Mouse (Mus musculus) kidney, postnatal 0 days (tissue): ENCODE measurements around the gene Nacad. TPM values are rescaled to one million over a fixed set of nuclear protein-coding genes. Genes with fewer than 3 reads are reported as not detected.

Source experiments
- ATAC-seq: fragments of 200-750 bp; cut with Nextera tagmentation; replicated peaks from 2 replicates; pipeline ENCODE4 v1.8.0; 2017; ENCODE audit warnings: low read depth, moderate number of reproducible peaks, moderate TSS enrichment, moderate library complexity; ENCODE audit not compliant: low FRiP score
- DNase-seq: peaks from one replicate; pipeline ENCODE4 v3.0.0-alpha.2; 2016; ENCODE audit warnings: low spot score
- H3K27ac ChIP-seq: fragments of 300-500 bp; sonication (generic); 2 replicates; pipeline ENCODE4 v1.5.1; 2014; ENCODE audit warnings: mild to moderate bottlenecking
- H3K27me3 ChIP-seq: fragments of 300-500 bp; sonication (generic); 2 replicates; pipeline ENCODE4 v1.6.1; 2014; ENCODE audit warnings: low read length, mixed read lengths; ENCODE audit not compliant: insufficient read depth
- H3K36me3 ChIP-seq: fragments of 300-500 bp; sonication (generic); 2 replicates; pipeline ENCODE4 v1.6.1; 2014; ENCODE audit warnings: low read length, mixed read lengths; ENCODE audit not compliant: insufficient read depth
- H3K4me1 ChIP-seq: fragments of 300-500 bp; sonication (generic); replicated peaks from 2 replicates; pipeline ENCODE4 v1.6.1; 2014; ENCODE audit warnings: antibody characterized with exemption, low read length, mixed read lengths; ENCODE audit not compliant: insufficient read depth
- H3K4me2 ChIP-seq: fragments of 300-500 bp; sonication (generic); 2 replicates; pipeline ENCODE4 v1.6.1; 2014; ENCODE audit warnings: mild to moderate bottlenecking, low read length, moderate library complexity, mixed read lengths
- H3K4me3 ChIP-seq: fragments of 300-500 bp; sonication (generic); replicated peaks from 2 replicates; pipeline ENCODE4 v1.5.1; 2014; ENCODE audit warnings: low read depth, low read length
- H3K9ac ChIP-seq: fragments of 300-500 bp; sonication (generic); 2 replicates; pipeline ENCODE4 v1.6.1; 2014; ENCODE audit warnings: low read depth, low read length
- H3K9me3 ChIP-seq: fragments of 300-500 bp; sonication (generic); replicated peaks from 2 replicates; pipeline ENCODE4 v1.6.1; 2016; ENCODE audit warnings: low read length, inconsistent platforms, mixed read lengths
- CTCF ChIP-seq: IDR thresholded peaks from 2 replicates; pipeline ENCODE4 v1.5.1; 2016; ENCODE audit warnings: antibody characterized with exemption, low read depth, mild to moderate bottlenecking, moderate library complexity
- WGBS: fragments of 180-500 bp; shearing (Covaris S2); extraction: QIAGEN DNeasy Blood & Tissue Kit; methylation state at CpG from one replicate; pipeline ENCODE4 v1.1.7; 2014; 5-methylcytosine and 5-hydroxymethylcytosine counted together
- polyA plus RNA-seq: library from polyadenylated mRNA; unstranded; fragments of >200 nt; fragmentation: Nextera tagmentation; extraction: Ambion mirVana; gene quantifications from 2 replicates; pipeline ENCODE4 v1.2.1, GENCODE M21; 2015

Nacad gene
- polyA plus RNA-seq, 1 experiment from 2014 or later: 1.1 TPM

GRCm38 (mm10) chr11:6604604-6604936, 1.3 kb downstream of the Nacad start:
- DNase-seq (no peak), ATAC-seq (no peak)
- no peaks in the 10 kb centered on the region for H3K36me3 ChIP-seq
- peaks cover 15% of the 10 kb centered on the region for H3K4me1 ChIP-seq
- no peak for TF ChIP-seq CTCF
- H3K4me2 ChIP-seq: no peak overlapping the region
- peaks cover 15% of the 10 kb centered on the region for H3K27me3 ChIP-seq
- H3K9ac ChIP-seq: no peak overlapping the region
- H3K9me3 ChIP-seq: no peaks in the 10 kb centered on the region
- no peak overlapping the region for H3K4me3 ChIP-seq
- no peak overlapping the region for H3K27ac ChIP-seq

- Histone ChIP-seq H3K9me3 (no peaks in the 10 kb centered on the region), H3K27me3 (peaks cover 15% of the 10 kb centered on the region), H3K27ac (no peak overlapping the region), H3K4me3 (no peak overlapping the region), H3K4me2 (no peak overlapping the region), H3K4me1 (peaks cover 15% of the 10 kb centered on the region), H3K36me3 (no peaks in the 10 kb centered on the region), H3K9ac (no peak overlapping the region)
- ATAC-seq (peak; percentile 27; the same call in 1 of the 2 replicates), DNase-seq (peak; percentile 61)
- no peak for TF ChIP-seq CTCF
- WGBS: 9% methylated on average over 12 of the region's 12 CpGs
Measured at GRCm38 (mm10) chr11:6603887-6604603, 1.8 kb downstream of the Nacad start.

DNA sequence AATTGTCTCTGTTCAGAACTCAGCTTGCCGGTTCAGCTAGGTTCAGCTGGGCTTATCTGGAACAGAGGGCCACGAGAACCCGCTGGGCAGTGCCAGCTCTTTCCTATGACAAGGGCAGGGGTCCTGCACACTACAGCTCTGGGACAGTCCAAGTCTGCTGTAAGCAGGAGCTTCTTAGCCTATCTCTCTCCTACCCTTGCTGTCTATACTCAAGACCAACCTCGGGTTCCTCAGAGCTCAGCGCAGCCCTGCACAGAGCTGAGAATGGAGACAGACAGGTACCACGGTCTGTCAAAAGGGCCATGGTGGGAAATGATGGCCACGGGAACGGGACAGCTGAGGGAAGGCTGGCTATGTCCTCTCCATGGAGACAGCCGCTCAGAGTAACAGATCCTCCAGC, 2.6 kb downstream of the Nacad start:
- Histone ChIP-seq H3K4me2 (no peak overlapping the region), H3K27ac (no peak overlapping the region), H3K4me3 (no peak overlapping the region), H3K9me3 (no peaks in the 10 kb centered on the region), H3K36me3 (no peaks in the 10 kb centered on the region), H3K9ac (no peak overlapping the region), H3K4me1 (peaks cover 15% of the 10 kb centered on the region), H3K27me3 (peaks cover 15% of the 10 kb centered on the region)
- no peak for TF ChIP-seq CTCF
- 78% methylated on average over 9 of the region's 9 CpGs for WGBS
- DNase-seq (no peak), ATAC-seq (no peak)

DNA sequence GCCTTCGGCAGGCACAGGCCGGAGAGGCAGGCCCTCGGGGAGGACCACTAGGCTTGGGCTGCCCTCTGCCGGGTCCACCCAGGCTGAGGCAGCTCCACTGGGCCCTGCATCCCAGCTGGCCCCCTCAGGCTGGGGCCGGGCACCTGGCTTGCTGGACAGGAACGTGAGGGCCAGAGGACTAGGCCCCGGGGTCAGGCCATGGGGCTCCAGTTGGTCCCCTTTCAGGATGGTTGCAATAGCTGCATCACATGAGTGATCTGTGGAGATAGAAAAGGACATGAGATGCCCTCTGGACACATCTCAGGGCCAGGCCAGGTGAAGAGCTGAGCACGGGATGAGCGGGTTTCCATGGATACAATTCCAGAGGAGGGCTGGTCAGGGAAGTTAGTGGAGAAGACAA, 3.2 kb downstream of the Nacad start:
- 0 out of 2 replicates have a peak, but pooled peaks cover 1% of the 10 kb centered on the region for H3K36me3 ChIP-seq
- peaks cover 15% of the 10 kb centered on the region for H3K27me3 ChIP-seq
- H3K4me1 ChIP-seq: peaks cover 15% of the 10 kb centered on the region
- no peak overlapping the region for H3K9ac ChIP-seq
- DNase-seq (no peak), ATAC-seq (no peak)
- 62% methylated on average over 9 of the region's 9 CpGs for WGBS
- no peak overlapping the region for H3K4me2 ChIP-seq
- no peak overlapping the region for H3K4me3 ChIP-seq
- no peak for TF ChIP-seq CTCF
- H3K27ac ChIP-seq: no peak overlapping the region
- H3K9me3 ChIP-seq: no peaks in the 10 kb centered on the region

DNA sequence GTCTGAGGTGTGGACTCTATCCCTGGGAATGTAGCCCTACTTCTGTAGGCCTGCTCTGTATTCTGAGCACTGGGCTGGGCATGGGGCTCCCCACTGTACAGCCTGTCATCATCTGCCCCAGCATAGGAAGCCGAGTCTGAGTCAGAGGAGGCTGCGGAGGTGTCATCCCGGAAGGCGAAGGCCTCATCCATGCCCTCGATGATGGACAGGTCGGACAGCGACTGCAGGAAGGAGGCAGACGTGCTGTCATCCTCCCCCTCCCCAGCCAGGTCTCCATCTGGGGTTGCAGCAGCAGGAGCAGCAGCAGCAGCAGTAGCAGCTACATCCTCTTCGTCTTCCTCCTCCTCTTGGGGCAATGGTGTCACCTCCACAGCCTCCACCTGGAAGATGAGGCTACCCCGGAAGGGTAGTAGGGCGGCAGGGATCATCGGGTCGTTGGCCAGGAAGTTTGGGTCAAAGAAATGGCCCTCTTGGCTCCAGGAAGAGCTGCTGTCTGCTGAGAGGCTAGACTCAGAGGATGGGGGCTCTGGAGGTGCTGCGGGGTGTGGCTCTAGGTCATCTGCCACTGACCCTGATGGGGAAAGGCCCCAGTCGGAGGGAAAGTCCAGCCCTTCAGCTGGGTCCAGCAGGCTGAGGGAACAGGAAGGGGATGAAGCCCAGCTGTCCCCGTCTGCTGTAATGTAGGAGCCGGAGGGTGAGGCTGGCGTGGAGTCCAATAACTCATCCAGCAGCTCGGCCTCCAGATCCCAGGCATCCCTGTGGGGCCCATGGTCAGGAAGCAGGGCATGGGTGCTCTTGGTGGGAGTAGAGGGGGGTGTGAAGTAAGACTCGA, 4.0 kb downstream of the Nacad start:
- peaks cover 14% of the 10 kb centered on the region for H3K27me3 ChIP-seq
- ATAC-seq (no peak), DNase-seq (no peak)
- no peaks in the 10 kb centered on the region for H3K9me3 ChIP-seq
- H3K4me3 ChIP-seq: no peak overlapping the region
- peaks cover 15% of the 10 kb centered on the region for H3K4me1 ChIP-seq
- no peak overlapping the region for H3K4me2 ChIP-seq
- 41% methylated on average over 20 of the region's 20 CpGs for WGBS
- H3K27ac ChIP-seq: no peak overlapping the region
- H3K9ac ChIP-seq: no peak overlapping the region
- 0 out of 2 replicates have a peak, but pooled peaks cover 6% of the 10 kb centered on the region for H3K36me3 ChIP-seq
- TF ChIP-seq CTCF: no peak

DNA sequence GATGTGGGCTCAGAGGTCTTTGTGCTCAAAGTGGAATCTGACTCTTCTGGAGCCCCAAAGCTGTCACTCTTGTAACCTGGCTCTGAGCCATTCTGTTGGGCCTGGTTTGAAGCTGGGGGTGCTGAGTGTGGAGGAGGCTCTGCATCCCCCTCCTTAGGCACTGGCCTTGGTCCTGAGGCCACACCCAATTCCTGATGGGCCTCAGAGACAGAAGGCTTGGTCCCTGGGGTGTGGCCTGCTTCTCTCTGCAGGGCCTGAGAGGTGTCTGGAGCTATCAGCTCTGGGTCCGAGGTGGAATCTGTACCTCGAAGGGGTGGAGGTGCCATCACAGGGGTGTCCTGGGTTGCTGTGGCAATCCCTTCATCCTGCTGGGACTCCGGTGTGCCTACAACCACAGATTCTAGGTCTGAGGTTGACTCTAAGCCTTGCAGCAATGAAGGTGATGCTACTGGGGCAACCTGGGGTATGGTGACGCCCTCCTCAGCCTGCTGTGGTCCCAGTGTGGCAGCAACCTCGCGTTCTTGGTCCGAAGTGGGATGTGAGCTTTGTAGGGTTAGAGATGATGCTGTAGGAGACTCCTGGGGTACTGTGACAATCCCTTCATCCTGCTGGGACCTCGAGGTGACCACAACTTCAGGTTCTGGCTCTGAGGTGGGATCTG, 5.4 kb downstream of the Nacad start:
- no peak for DNase-seq
- Histone ChIP-seq H3K4me2 (no peak overlapping the region), H3K27ac (no peak overlapping the region), H3K36me3 (peaks cover 17% of the 10 kb centered on the region), H3K9me3 (no peaks in the 10 kb centered on the region), H3K4me3 (no peak overlapping the region), H3K4me1 (peaks cover 12% of the 10 kb centered on the region), H3K9ac (no peak overlapping the region), H3K27me3 (0 out of 2 replicates have a peak, but pooled peaks cover 2% of the 10 kb centered on the region)
- no peak for TF ChIP-seq CTCF
- WGBS: 84% methylated on average over 8 of the region's 8 CpGs
- ATAC-seq: no peak
